Mouse (Mus musculus) CH12.LX (cell line): ENCODE data around the gene Brox.

Experiments used
- BHLHE40 ChIP-seq: IDR thresholded peaks from 2 replicates; pipeline ENCODE4 v1.6.1; 2011; ENCODE audit warnings: mild to moderate bottlenecking, low read depth, low read length, improper control_type of control experiment
- CTCF ChIP-seq, 2 experiments: IDR thresholded peaks in 1 of 2; conservative IDR thresholded peaks in 1 of 2; 2 replicates each; pipeline ENCODE4 v1.5.1; 2011 to 2012; ENCODE audit warnings: low read depth in 2 of 2, low read length in 2 of 2, improper control_type of control experiment in 1 of 2, inconsistent platforms in 1 of 2, mild to moderate bottlenecking in 1 of 2, moderate library complexity in 1 of 2
- EP300 ChIP-seq: IDR thresholded peaks from 2 replicates; pipeline ENCODE4 v1.6.1; 2011; ENCODE audit warnings: low read length, improper control_type of control experiment
- ETS1 ChIP-seq: conservative IDR thresholded peaks from 2 replicates; pipeline ENCODE4 v1.6.1; 2012; ENCODE audit warnings: low read depth, mild to moderate bottlenecking, inconsistent platforms, low read length, improper control_type of control experiment, moderate library complexity
- GABPA ChIP-seq: IDR thresholded peaks from 2 replicates; pipeline ENCODE4 v1.6.1; 2012; ENCODE audit warnings: low read depth, low read length, improper control_type of control experiment, inconsistent platforms; ENCODE audit not compliant: insufficient replicate concordance
- HCFC1 ChIP-seq: IDR thresholded peaks from 2 replicates; pipeline ENCODE4 v1.6.1; 2012; ENCODE audit warnings: low read depth, mild to moderate bottlenecking, inconsistent platforms, low read length, improper control_type of control experiment
- JUND ChIP-seq: conservative IDR thresholded peaks from 2 replicates; pipeline ENCODE4 v1.6.1; 2011; ENCODE audit warnings: low read depth, low read length, improper control_type of control experiment
- MAFK ChIP-seq: IDR thresholded peaks from 2 replicates; pipeline ENCODE4 v1.6.1; 2011; ENCODE audit warnings: low read length, improper control_type of control experiment; ENCODE audit not compliant: insufficient replicate concordance
- NELFE ChIP-seq: IDR thresholded peaks from 2 replicates; pipeline ENCODE4 v1.6.1; 2011; ENCODE audit warnings: low read depth, low read length, improper control_type of control experiment
- POLR2A ChIP-seq: IDR thresholded peaks from 2 replicates; pipeline ENCODE4 v1.6.1; 2011; ENCODE audit warnings: low read depth, mild to moderate bottlenecking, improper control_type of control experiment, low read length
- POLR2AphosphoS2 ChIP-seq: IDR thresholded peaks from 2 replicates; pipeline ENCODE4 v1.6.1; 2011; ENCODE audit warnings: low read depth, low read length, improper control_type of control experiment
- RCOR1 ChIP-seq: conservative IDR thresholded peaks from 2 replicates; pipeline ENCODE4 v1.6.1; 2012; ENCODE audit warnings: low read depth, mild to moderate bottlenecking, inconsistent platforms, low read length, improper control_type of control experiment

DNA sequence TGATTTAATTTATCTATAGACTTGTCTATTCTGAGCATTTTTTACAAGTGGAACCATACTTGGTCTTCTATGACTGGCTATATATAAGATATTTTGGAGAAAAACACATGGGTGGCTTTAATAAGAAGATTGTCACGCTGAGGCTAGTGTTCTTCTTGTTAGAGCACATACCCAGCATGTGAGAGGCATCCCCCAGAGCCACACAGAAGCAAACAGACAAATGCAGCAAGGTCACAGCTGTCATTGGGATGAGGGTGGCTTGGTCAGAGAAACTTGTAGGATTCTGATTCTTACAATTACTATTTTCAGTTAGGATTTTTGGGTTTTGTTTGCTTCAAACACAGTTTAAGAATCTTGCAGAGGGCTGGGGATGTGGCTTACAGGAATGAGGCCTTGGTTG, 11.4 kb upstream of the Brox start:
- TF ChIP-seq POLR2A: no peak
- TF ChIP-seq ETS1: no peak
- TF ChIP-seq CTCF (conservative IDR thresholded peaks at IDR 0.05 in 1 of 2, IDR thresholded peaks at IDR 0.05 in 1 of 2; ENCODE audit: low read depth in 2 of 2, low read length in 2 of 2): no peak
- no peak for TF ChIP-seq JUND
- TF ChIP-seq NELFE: no peak
- TF ChIP-seq MAFK: no peak
- no peak for TF ChIP-seq BHLHE40
- TF ChIP-seq GABPA: no peak
- TF ChIP-seq POLR2AphosphoS2: no peak
- no peak for TF ChIP-seq HCFC1
- no peak for TF ChIP-seq RCOR1
- no peak for TF ChIP-seq EP300
